Mouse (Mus musculus) spleen, adult 10 weeks (tissue): ENCODE measurements around the gene Glb1l2. TPM values are rescaled to one million over a fixed set of nuclear protein-coding genes. Genes with fewer than 3 reads are reported as not detected.

ENCODE experiments used
- polyA plus RNA-seq: library from polyadenylated mRNA; stranded (reverse); fragments of 350-450 nt; fragmentation: Illumina TruSeq; extraction: RNeasy Lipid Tissue Mini Kit (QIAGEN cat#74804); gene quantifications from one replicate; pipeline ENCODE4 v1.2.3, GENCODE M21; 2015; ENCODE audit warnings: low replicate concordance; ENCODE audit not compliant: insufficient read depth

Glb1l2 gene
- 1.3 TPM for polyA plus RNA-seq

DNA sequence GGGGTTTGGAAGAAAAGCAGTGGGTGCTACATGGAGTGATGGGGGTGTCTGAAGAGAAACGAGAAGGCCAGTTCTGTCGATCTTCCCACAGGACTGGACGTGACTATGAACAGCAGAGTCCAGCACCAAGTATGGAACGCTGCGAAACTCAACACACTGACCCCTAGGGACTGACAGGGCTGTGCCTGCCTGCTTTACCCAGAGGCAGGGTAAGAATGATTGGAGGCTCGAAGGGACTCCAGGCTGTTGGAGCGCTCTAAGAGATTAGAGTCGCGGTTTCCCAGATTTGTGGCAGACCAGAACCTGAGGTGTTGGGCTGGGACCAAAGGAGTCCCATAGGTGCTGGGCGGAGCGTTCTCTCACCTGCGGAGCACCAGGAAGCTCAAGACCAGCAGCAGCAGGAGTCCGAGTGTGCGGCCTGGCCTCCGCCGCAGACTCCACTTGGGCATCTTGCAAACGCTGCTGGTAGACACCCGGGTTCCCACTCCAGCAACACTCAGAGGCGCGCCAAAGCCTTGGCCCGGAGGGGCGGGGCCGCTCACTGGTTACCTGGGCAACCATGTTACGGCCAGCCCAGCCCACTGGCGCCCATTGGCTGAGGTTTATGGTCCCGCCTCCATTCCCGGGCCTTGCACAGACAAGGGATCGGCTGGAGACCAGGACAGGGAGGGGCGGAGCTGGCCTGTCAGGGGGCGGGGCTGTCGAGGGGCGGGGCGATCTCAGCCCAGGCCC is at the start of gene Glb1l2:
TSS of gene Glb1l2 (minus strand) at position 534 of the 732 bp plus-strand sequence.

DNA sequence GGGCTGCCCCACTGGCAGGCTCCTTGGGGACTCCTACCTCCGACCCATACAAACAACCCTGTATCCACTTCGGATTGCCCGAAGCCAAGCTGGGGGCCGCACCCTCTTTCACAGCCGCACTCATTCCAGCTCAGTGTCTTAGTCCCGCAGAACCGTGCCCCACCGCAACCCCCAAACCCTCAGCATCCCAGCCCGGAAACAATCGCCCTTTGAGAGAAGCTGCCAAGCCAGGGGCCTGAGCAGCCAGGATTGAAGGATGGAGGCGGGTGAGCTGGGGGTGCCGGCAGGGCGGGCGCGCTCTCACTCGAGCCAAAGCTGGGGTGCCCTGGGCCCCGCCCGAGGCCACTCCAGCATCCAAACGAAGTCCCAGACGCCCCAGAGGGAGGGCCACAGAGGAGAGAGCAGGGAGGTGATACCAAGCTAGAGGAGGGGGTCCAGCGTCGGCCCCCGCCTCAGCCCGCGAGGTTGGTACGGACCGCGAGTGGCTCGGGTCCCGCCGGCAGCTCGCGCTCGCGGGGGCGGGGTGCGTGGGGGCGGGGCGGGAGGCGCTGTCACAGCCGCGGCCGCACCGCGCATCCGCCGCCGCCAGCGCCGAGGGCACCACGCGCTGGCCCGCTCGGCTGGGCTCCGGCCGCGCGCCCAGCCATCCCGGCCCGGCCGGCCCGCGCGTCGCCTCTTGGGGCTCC is 72.9 kb downstream of the Glb1l2 start, which contains the start of gene B3gat1:
TSS of gene B3gat1 (plus strand) at position 523 of the 686 bp plus-strand sequence.

Other genes with a start within 250 kb of the Glb1l2 start
- gene B3gat1, start 72.7 kb downstream of the Glb1l2 start, polyA plus RNA-seq, result not detected
- gene Glb1l3, start 54.4 kb upstream of the Glb1l2 start, polyA plus RNA-seq, result 0.11 TPM
- gene Gm1110, start 116.6 kb upstream of the Glb1l2 start, polyA plus RNA-seq, result not detected
- gene Acad8, start 193.1 kb upstream of the Glb1l2 start, polyA plus RNA-seq, result 20.3 TPM
- gene Thyn1, start 193.2 kb upstream of the Glb1l2 start, polyA plus RNA-seq, result 43.8 TPM
- gene Vps26b, start 223.6 kb upstream of the Glb1l2 start, polyA plus RNA-seq, result 28.4 TPM
- 39.1 TPM for gene Ncapd3, start 223.7 kb upstream of the Glb1l2 start, polyA plus RNA-seq